Mouse (Mus musculus) forebrain, embryonic 14.5 days (tissue): ENCODE results near the gene R3hdm2. TPM values are rescaled to one million over a fixed set of nuclear protein-coding genes. Genes with fewer than 3 reads are reported as not detected.

ENCODE experiments used
- ATAC-seq: fragments of 200-750 bp; cut with Nextera tagmentation; 2 replicates; pipeline ENCODE4 v1.8.0; 2017; ENCODE audit warnings: mild to moderate bottlenecking, moderate library complexity
- DNase-seq: peaks from one replicate; pipeline ENCODE4 v3.0.0-alpha.2; 2015; ENCODE audit warnings: low spot score
- H3K27ac ChIP-seq: fragments of 300-500 bp; sonication (generic); 2 replicates; pipeline ENCODE4 v1.5.1; 2014; ENCODE audit warnings: low read depth, mild to moderate bottlenecking, control low read depth, low read length, moderate library complexity
- H3K27me3 ChIP-seq: fragments of 300-500 bp; sonication (generic); replicated peaks from 2 replicates; pipeline ENCODE4 v1.6.1; 2014; ENCODE audit warnings: low read length, control low read depth, mixed read lengths; ENCODE audit not compliant: control insufficient read depth, insufficient read depth
- H3K36me3 ChIP-seq: fragments of 300-500 bp; sonication (generic); 2 replicates; pipeline ENCODE4 v1.6.1; 2014; ENCODE audit warnings: low read length, control low read depth; ENCODE audit not compliant: control insufficient read depth, insufficient read depth
- H3K4me1 ChIP-seq: fragments of 300-500 bp; sonication (generic); 2 replicates; pipeline ENCODE4 v1.6.1; 2014; ENCODE audit warnings: antibody characterized with exemption, low read length, control low read depth; ENCODE audit not compliant: control insufficient read depth, insufficient read depth
- H3K4me2 ChIP-seq: fragments of 300-500 bp; sonication (generic); 2 replicates; pipeline ENCODE4 v1.6.1; 2014; ENCODE audit warnings: mild to moderate bottlenecking, control low read depth, low read length
- H3K4me3 ChIP-seq: fragments of 300-500 bp; sonication (generic); 2 replicates; pipeline ENCODE4 v1.5.1; 2014; ENCODE audit warnings: low read depth, low read length, control low read depth
- H3K9ac ChIP-seq: fragments of 300-500 bp; sonication (generic); 2 replicates; pipeline ENCODE4 v1.6.1; 2014; ENCODE audit warnings: mild to moderate bottlenecking, low read length, control low read depth, moderate library complexity
- H3K9me3 ChIP-seq: fragments of 300-500 bp; sonication (generic); replicated peaks from 2 replicates; pipeline ENCODE4 v1.6.1; 2016; ENCODE audit warnings: low read length, control low read depth, mixed read lengths; ENCODE audit not compliant: control insufficient read depth
- WGBS: fragments of 180-500 bp; shearing (Covaris S2); extraction: QIAGEN DNeasy Blood & Tissue Kit; methylation state at CpG from one replicate; pipeline ENCODE4 v1.1.7; 2014; 5-methylcytosine and 5-hydroxymethylcytosine counted together
- polyA plus RNA-seq: library from polyadenylated mRNA; unstranded; fragments of >200 nt; fragmentation: Nextera tagmentation; extraction: Ambion mirVana; gene quantifications from 2 replicates; pipeline ENCODE4 v1.2.1, GENCODE M21; 2014

Gene R3hdm2
- polyA plus RNA-seq, 1 experiment from 2014 or later, result 24.2 TPM

- Histone ChIP-seq H3K9ac (no peak overlapping the region), H3K4me3 (no peak overlapping the region), H3K27ac (no peak overlapping the region), H3K9me3 (no peaks in the 10 kb centered on the region), H3K4me1 (no peaks in the 10 kb centered on the region), H3K4me2 (no peak overlapping the region), H3K36me3 (peaks cover 7% of the 10 kb centered on the region; the same call in 1 of the 2 replicates), H3K27me3 (no peaks in the 10 kb centered on the region)
- ATAC-seq, result no peak
- WGBS, result 78% methylated on average over 4 of the region's 4 CpGs
- no peak for DNase-seq
These were observed 27.3 kb downstream of the R3hdm2 start for GRCm38 (mm10) chr10:127407391-127407790.

- ATAC-seq (no peak), DNase-seq (no peak)
- Histone ChIP-seq H3K27me3 (no peaks in the 10 kb centered on the region), H3K9ac (no peak overlapping the region), H3K9me3 (no peaks in the 10 kb centered on the region), H3K4me1 (no peaks in the 10 kb centered on the region), H3K4me2 (no peak overlapping the region), H3K36me3 (no peaks in the 10 kb centered on the region), H3K27ac (no peak overlapping the region), H3K4me3 (no peak overlapping the region)
- 50% methylated on average over 5 of the region's 5 CpGs for WGBS
These were observed 32.0 kb downstream of the R3hdm2 start for GRCm38 (mm10) chr10:127412101-127412500.

GRCm38 (mm10) chr10:127412776-127413175 lies 32.6 kb downstream of the R3hdm2 start:
- Histone ChIP-seq H3K4me3 (no peak overlapping the region), H3K4me1 (no peaks in the 10 kb centered on the region), H3K27ac (no peak overlapping the region), H3K4me2 (no peak overlapping the region), H3K27me3 (no peaks in the 10 kb centered on the region), H3K36me3 (no peaks in the 10 kb centered on the region), H3K9me3 (no peaks in the 10 kb centered on the region), H3K9ac (no peak overlapping the region)
- no peak for ATAC-seq
- no peak for DNase-seq
- 72% methylated on average over 2 of the region's 2 CpGs for WGBS

- H3K4me2 ChIP-seq, result no peak overlapping the region
- no peaks in the 10 kb centered on the region for H3K4me1 ChIP-seq
- no peak overlapping the region for H3K27ac ChIP-seq
- WGBS, result 89% methylated on average over 1 of the region's 1 CpGs
- H3K4me3 ChIP-seq, result no peak overlapping the region
- H3K9me3 ChIP-seq, result no peaks in the 10 kb centered on the region
- no peak for ATAC-seq
- H3K9ac ChIP-seq, result no peak overlapping the region
- H3K27me3 ChIP-seq, result no peaks in the 10 kb centered on the region
- H3K36me3 ChIP-seq, result no peaks in the 10 kb centered on the region
- DNase-seq, result no peak
These were observed 33.5 kb downstream of the R3hdm2 start for GRCm38 (mm10) chr10:127413585-127413984.

GRCm38 (mm10) chr10:127414141-127414540 lies 34.0 kb downstream of the R3hdm2 start:
- H3K27ac ChIP-seq, result no peak overlapping the region
- ATAC-seq (no peak), DNase-seq (no peak)
- no peak overlapping the region for H3K4me2 ChIP-seq
- 76% methylated on average over 3 of the region's 3 CpGs for WGBS
- no peaks in the 10 kb centered on the region for H3K9me3 ChIP-seq
- no peak overlapping the region for H3K4me3 ChIP-seq
- no peak overlapping the region for H3K9ac ChIP-seq
- no peaks in the 10 kb centered on the region for H3K27me3 ChIP-seq
- H3K4me1 ChIP-seq, result no peaks in the 10 kb centered on the region
- no peaks in the 10 kb centered on the region for H3K36me3 ChIP-seq

- 5% methylated on average over 6 of the region's 6 CpGs for WGBS
These were observed 40.0 kb downstream of the R3hdm2 start for GRCm38 (mm10) chr10:127420131-127420530.

GRCm38 (mm10) chr10:127420676-127421353 lies 40.7 kb downstream of the R3hdm2 start:
- H3K4me2 ChIP-seq, result peak overlapping the region; percentile 38
- ATAC-seq, result 0 out of 2 replicates have a peak, but pooled peaks have one; percentile 45
- peak overlapping the region; percentile 40 for H3K9ac ChIP-seq
- peaks cover 20% of the 10 kb centered on the region for H3K4me1 ChIP-seq
- peak; percentile 59 for DNase-seq
- H3K4me3 ChIP-seq, result peak overlapping the region; percentile 13
- H3K27ac ChIP-seq, result 0 out of 2 replicates have a peak overlapping the region, but pooled peaks have one; percentile 15
- no peaks in the 10 kb centered on the region for H3K27me3 ChIP-seq
- 5% methylated on average over 9 of the region's 9 CpGs for WGBS
- H3K36me3 ChIP-seq, result no peaks in the 10 kb centered on the region
- no peaks in the 10 kb centered on the region for H3K9me3 ChIP-seq

More at GRCm38 (mm10) chr10:127420131-127420530, 40.0 kb downstream of the R3hdm2 start:
- no peaks in the 10 kb centered on the region for H3K36me3 ChIP-seq
- peaks cover 20% of the 10 kb centered on the region for H3K4me1 ChIP-seq
- peak overlapping the region; percentile 38; the same call in 1 of the 2 replicates for H3K4me2 ChIP-seq
- DNase-seq (peak; percentile 19), ATAC-seq (no peak; the same call in 1 of the 2 replicates)
- no peaks in the 10 kb centered on the region for H3K9me3 ChIP-seq
- H3K27me3 ChIP-seq, result no peaks in the 10 kb centered on the region
- no peak overlapping the region for H3K27ac ChIP-seq
- H3K4me3 ChIP-seq, result no peak overlapping the region
- H3K9ac ChIP-seq, result no peak overlapping the region

- peaks cover 25% of the 10 kb centered on the region for H3K4me1 ChIP-seq
- 0 out of 2 replicates have a peak overlapping the region, but pooled peaks have one; percentile 4 for H3K4me2 ChIP-seq
- H3K9me3 ChIP-seq, result no peaks in the 10 kb centered on the region
- ATAC-seq (peak; percentile 50; the same call in 1 of the 2 replicates), DNase-seq (peak; percentile 77)
- H3K36me3 ChIP-seq, result no peaks in the 10 kb centered on the region
- WGBS, result 23% methylated on average over 6 of the region's 6 CpGs
- no peak overlapping the region for H3K27ac ChIP-seq
- H3K9ac ChIP-seq, result no peak overlapping the region
- no peak overlapping the region for H3K4me3 ChIP-seq
- no peaks in the 10 kb centered on the region for H3K27me3 ChIP-seq
These were observed 41.9 kb downstream of the R3hdm2 start for GRCm38 (mm10) chr10:127422047-127422446.

- 92% methylated on average over 2 of the region's 2 CpGs for whole genome bisulfite sequencing
- H3K4me3 ChIP-seq, result no peak overlapping the region
- DNase-seq (no peak), ATAC-seq (no peak)
- H3K27ac ChIP-seq, result no peak overlapping the region
- no peaks in the 10 kb centered on the region for H3K36me3 ChIP-seq
- H3K9me3 ChIP-seq, result no peaks in the 10 kb centered on the region
- no peak overlapping the region for H3K4me2 ChIP-seq
- no peaks in the 10 kb centered on the region for H3K27me3 ChIP-seq
- peaks cover 22% of the 10 kb centered on the region for H3K4me1 ChIP-seq
- no peak overlapping the region for H3K9ac ChIP-seq
These were observed 45.7 kb downstream of the R3hdm2 start for GRCm38 (mm10) chr10:127425794-127426193.
